Mouse (Mus musculus): ENCODE results near the gene Pkig.
"Not testable (repeated sequence)": the region's sequence is repeated elsewhere in the genome, so short reads cannot be mapped to it uniquely, and the experiment has no call there.

The Pkig gene

GRCm38 (mm10) chr2:163682344-163682743, 24.2 kb downstream of the Pkig start:
- no peak for DNase-seq (ENCODE audit: low spot score)

- no peak for DNase-seq (ENCODE audit: low spot score)
Observed at GRCm38 (mm10) chr2:163685287-163685686, 27.1 kb downstream of the Pkig start.

- no peak for DNase-seq (ENCODE audit: low spot score)
Observed at GRCm38 (mm10) chr2:163685761-163686200, 27.6 kb downstream of the Pkig start.

GRCm38 (mm10) chr2:163686233-163686632, 28.0 kb downstream of the Pkig start:
- no peak for DNase-seq (ENCODE audit: low spot score)

GRCm38 (mm10) chr2:163686886-163687285, 28.7 kb downstream of the Pkig start:
- no peak for DNase-seq (ENCODE audit: low spot score)

GRCm38 (mm10) chr2:163688377-163688776, 30.2 kb downstream of the Pkig start:
- not testable (repeated sequence) for DNase-seq (ENCODE audit: low spot score)

GRCm38 (mm10) chr2:163689771-163690170, 31.6 kb downstream of the Pkig start:
- DNase-seq (ENCODE audit: low spot score), result no peak

- DNase-seq (ENCODE audit: low spot score), result no peak
Observed at GRCm38 (mm10) chr2:163690409-163691304, 32.5 kb downstream of the Pkig start.

- DNase-seq (ENCODE audit: low spot score), result no peak
Observed at GRCm38 (mm10) chr2:163691846-163692605, 33.8 kb downstream of the Pkig start.

- no peak for DNase-seq (ENCODE audit: low spot score)
Observed at GRCm38 (mm10) chr2:163692873-163693612, 34.9 kb downstream of the Pkig start.

- DNase-seq (ENCODE audit: low spot score), result no peak
Observed at GRCm38 (mm10) chr2:163693716-163694314, 35.6 kb downstream of the Pkig start.

- DNase-seq (ENCODE audit: low spot score), result no peak
Observed at GRCm38 (mm10) chr2:163696763-163697162, 38.6 kb downstream of the Pkig start.

GRCm38 (mm10) chr2:163697764-163698480, 39.7 kb downstream of the Pkig start:
- no peak for DNase-seq (ENCODE audit: low spot score)

GRCm38 (mm10) chr2:163699078-163699780, 41.0 kb downstream of the Pkig start:
- DNase-seq (ENCODE audit: low spot score), result no peak

GRCm38 (mm10) chr2:163702431-163702830, 44.2 kb downstream of the Pkig start:
- no peak for DNase-seq (ENCODE audit: low spot score)

- DNase-seq (ENCODE audit: low spot score), result no peak
Observed at GRCm38 (mm10) chr2:163702921-163703320, 44.7 kb downstream of the Pkig start.

- DNase-seq (ENCODE audit: low spot score), result no peak
Observed at GRCm38 (mm10) chr2:163703599-163704260, 45.5 kb downstream of the Pkig start.

GRCm38 (mm10) chr2:163708321-163708720, 50.1 kb downstream of the Pkig start:
- DNase-seq (ENCODE audit: low spot score), result no peak

GRCm38 (mm10) chr2:163708763-163709250, 50.6 kb downstream of the Pkig start:
- no peak for DNase-seq (ENCODE audit: low spot score)

GRCm38 (mm10) chr2:163710000-163710399, 51.8 kb downstream of the Pkig start:
- DNase-seq (ENCODE audit: low spot score), result no peak
